9 mouse cellular contexts compared by ENCODE assay signal in genomic region chr12:86082481-86083012, GRCm38 (mm10). TPM values are rescaled to one million over a fixed set of nuclear protein-coding genes. Genes with fewer than 3 reads are reported as not detected.
DNase-seq lines count a peak whose midpoint lies in the region; ATAC-seq lines count a peak whose summit lies in the region.
"Had no signal": no experiment of that assay in that cellular context is flagged by ENCODE, and none has a peak within 500 bp of the region (broad histone marks: within the 10 kb centered on the region; RNA-seq: fewer than 3 reads in every experiment).

TSS of gene Ift43 (plus strand) at chr12:86082541.

- WGBS in hindbrain, embryonic 11.5 days = under 1% methylated on average over 35 of the region's 35 CpGs

- H3K4me3 ChIP-seq in hindbrain, embryonic 11.5 days (ENCODE audit: low read depth, low read length) = peak within 1 kb of the TSS; percentile 70

- peak; percentile 71 for DNase-seq in MN1 (ENCODE audit: low spot score)
- peak; percentile 80 for DNase-seq in cerebellum, adult 8-10 months
- DNase-seq in frontal cortex, adult 2 months (ENCODE audit: extremely low spot score in 1 of 2, low spot score in 1 of 2) = peak; percentile 49 to 84
- peak; percentile 92 for DNase-seq in hindbrain, embryonic 11.5 days (ENCODE audit: low spot score)
- DNase-seq in layer of hippocampus, postnatal 10 days (ENCODE audit: low spot score in 2 of 2) = peak; percentile 80 to 83
- DNase-seq in lung, postnatal 14 days = peak; percentile 87
- peak; percentile 78 for DNase-seq in retina, postnatal 7 days (ENCODE audit: low read depth, low spot score)

- no peaks in the 10 kb centered on the region for H3K36me3 ChIP-seq in hindbrain, embryonic 11.5 days (ENCODE audit: control insufficient read depth, insufficient read depth, low read length)

- no peak within 1 kb of the TSS for H3K27ac ChIP-seq in hindbrain, embryonic 11.5 days (ENCODE audit: low read depth, low read length)

- H3K4me1 ChIP-seq in hindbrain, embryonic 11.5 days (replicated peaks; ENCODE audit: control insufficient read depth, insufficient read depth, low read length) = peaks cover 4% of the 10 kb centered on the region

- no peaks in the 10 kb centered on the region for H3K9me3 ChIP-seq in hindbrain, embryonic 11.5 days (ENCODE audit: control insufficient read depth, low read length)

- peak within 1 kb of the TSS; percentile 56 for H3K9ac ChIP-seq in hindbrain, embryonic 11.5 days (ENCODE audit: low read depth, low read length)

- peak; percentile 56; the same call in 1 of the 2 replicates for ATAC-seq in hindbrain, embryonic 11.5 days (ENCODE audit: low FRiP score)
- ATAC-seq in activated CD4-positive, CD25-positive, alpha-beta regulatory T cell, adult 4 months = no peak

- H3K4me2 ChIP-seq in hindbrain, embryonic 11.5 days (replicated peaks; ENCODE audit: low read depth, low read length) = peak within 1 kb of the TSS; percentile 66

- H3K27me3 ChIP-seq in hindbrain, embryonic 11.5 days (ENCODE audit: control insufficient read depth, insufficient read depth, low read length) = peaks cover 4% of the 10 kb centered on the region; the same call in 1 of the 2 replicates

RNA-seq across cellular contexts. Expression of gene Ift43, which starts in this region (rescaled TPM):
- polyA plus RNA-seq in frontal cortex, adult 2 months (2012; rRNA removed) = 27.8 and 30.7 TPM in 2 replicates
- 93.8 and 102 TPM in 2 replicates for polyA plus RNA-seq in hindbrain, embryonic 11.5 days (2014; fragmentation: Nextera tagmentation; extraction: Ambion mirVana)
- total RNA-seq in layer of hippocampus, postnatal 10 days (2021) = 10 to 100 TPM; 14.2 to 14.3 TPM
- 1 to 10 TPM; 3.3 to 7.1 TPM for polyA plus RNA-seq in activated CD4-positive, CD25-positive, alpha-beta regulatory T cell, adult 4 months (2017; shearing (Covaris generic))
- total RNA-seq: neutrophil, adult 5-6 weeks had no signal
